Mouse (Mus musculus) ovary, adult 18-20 months (tissue): ENCODE measurements around the gene C5ar2.

Experiments used
- DNase-seq: peaks from one replicate; pipeline ENCODE4 v3.0.0; 2022; ENCODE audit warnings: low spot score, mixed read lengths

C5ar2 gene

GRCm38 (mm10) chr7:16197166-16197565, 46.8 kb downstream of the C5ar2 start:
- DNase-seq, result no peak

- no peak for DNase-seq
These were observed 47.3 kb downstream of the C5ar2 start for GRCm38 (mm10) chr7:16196616-16197015.

DNA sequence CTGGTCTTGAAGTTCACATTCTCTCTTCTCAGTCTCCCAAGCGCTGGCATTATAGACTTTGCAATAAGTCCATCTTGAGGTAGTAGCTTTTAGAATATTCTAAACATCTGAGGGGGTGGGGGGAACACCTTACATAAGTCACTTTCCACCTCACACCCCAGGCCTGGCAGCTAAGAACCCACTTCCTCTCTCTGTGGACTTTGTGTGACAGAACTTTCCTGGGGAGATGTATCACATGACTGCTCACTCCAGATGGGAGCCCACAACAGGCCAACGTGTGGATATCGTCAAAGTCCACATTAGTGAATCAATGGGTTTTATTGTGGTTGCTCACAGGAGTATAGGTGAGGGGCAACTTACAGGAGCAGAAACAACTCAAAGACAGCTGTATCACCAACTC, 50.3 kb downstream of the C5ar2 start:
- DNase-seq, result no peak

- no peak for DNase-seq
These were observed 51.6 kb downstream of the C5ar2 start for GRCm38 (mm10) chr7:16192315-16192714.

DNA sequence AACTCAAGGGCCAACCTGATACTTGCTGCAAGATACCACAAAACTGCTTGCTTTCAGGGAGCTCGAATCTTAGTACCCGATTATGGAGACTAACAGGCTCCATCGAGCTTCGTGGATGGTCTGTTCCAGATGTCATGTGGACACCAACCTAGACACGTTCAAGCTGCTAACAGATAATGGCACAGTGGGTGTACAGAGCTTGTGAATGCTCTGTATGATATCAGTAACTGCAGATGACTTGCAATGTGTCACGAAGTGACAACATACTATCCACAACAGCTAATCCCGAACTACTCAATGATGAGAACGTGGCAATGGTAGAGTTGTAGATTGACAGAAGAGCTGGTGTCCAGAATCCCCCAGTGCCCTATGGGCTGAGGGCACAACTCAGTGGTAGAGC, 56.5 kb downstream of the C5ar2 start:
- DNase-seq, result no peak
